Mouse (Mus musculus) right cerebral cortex, adult 2 months (tissue): Measurements from ENCODE around the gene Lonp2.

Source experiments
- DNase-seq, 2 experiments: peaks; one replicate each; pipeline ENCODE4 v3.0.0; 2021 to 2022; ENCODE audit warnings: low spot score in 2 of 2

Lonp2 gene

DNA sequence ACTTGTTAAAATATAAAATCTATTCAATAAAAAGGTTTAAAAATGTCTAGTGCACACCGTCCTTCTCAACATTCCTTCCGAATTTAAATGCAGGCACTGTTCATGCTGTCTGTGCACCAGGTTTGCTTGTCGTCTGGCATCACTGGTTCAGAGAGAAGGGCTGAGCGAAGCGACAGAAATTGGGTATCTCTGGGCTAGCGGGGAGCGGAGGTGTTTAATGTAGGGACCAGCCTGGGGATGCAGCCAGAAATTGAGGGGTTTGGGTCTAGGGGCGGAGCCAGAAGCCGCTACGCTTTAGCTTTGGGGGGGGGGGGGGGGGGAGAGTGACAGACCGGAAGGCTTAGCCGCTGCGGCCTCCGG, 312 bp upstream of the Lonp2 start:
- DNase-seq = no peak

DNA sequence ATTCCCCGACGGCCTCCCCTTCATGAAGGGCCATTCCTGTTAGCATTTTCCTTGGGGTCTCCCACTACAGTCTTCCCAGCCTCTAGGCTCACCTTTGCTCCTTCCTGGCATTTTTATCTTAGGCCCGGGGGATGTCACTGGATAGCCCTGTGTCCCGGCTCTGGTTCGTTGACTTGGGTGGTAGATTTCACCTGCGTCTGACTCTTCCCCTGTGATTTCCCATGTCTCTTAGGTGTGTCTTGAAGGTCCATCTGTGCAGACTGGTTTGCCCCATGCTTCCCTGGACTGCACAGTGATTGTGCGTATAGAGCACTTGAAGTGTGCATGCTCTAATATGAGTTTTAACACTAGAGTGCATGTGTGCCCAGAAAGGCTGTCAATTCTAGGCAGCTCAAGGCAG, 1.1 kb downstream of the Lonp2 start:
- no peak for DNase-seq

DNA sequence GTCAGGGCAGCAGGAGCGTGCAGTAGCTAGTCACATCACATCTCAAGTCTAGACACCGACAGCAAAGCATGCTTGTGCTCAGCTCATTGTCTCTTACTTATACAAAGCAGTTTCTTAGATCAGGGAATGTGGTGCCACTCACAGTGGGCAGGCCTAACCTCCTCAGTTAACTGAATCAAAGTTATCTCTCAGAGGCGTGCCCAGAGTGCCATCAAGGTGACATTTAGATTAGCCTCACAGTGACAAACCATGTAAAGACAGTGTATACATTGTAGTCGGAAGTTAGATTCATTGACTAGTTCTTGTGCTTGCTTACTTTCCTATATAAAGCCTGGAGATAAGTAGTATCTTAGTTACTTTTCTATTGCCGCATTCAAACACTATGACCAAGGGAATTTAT, 6.4 kb downstream of the Lonp2 start:
- DNase-seq = no peak

DNA sequence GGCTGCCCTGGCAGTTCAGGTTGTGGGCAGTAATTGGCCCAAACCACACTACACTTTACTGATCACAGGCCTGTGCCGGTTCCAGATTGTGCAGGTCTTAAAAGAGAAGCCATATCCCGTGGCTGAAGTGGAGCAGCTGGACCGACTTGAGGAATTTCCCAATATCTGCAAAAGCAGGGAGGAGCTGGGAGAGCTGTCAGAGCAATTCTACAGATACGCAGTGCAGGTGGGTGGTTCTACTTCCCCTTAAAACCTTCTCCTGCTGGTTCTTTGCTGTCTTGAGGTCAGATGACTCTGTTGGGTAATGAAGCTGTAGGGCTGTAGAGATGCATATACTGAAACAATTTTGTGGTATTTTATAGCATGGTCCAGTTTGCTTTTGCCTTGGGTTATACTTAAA, 7.6 kb downstream of the Lonp2 start:
- DNase-seq = no peak

DNA sequence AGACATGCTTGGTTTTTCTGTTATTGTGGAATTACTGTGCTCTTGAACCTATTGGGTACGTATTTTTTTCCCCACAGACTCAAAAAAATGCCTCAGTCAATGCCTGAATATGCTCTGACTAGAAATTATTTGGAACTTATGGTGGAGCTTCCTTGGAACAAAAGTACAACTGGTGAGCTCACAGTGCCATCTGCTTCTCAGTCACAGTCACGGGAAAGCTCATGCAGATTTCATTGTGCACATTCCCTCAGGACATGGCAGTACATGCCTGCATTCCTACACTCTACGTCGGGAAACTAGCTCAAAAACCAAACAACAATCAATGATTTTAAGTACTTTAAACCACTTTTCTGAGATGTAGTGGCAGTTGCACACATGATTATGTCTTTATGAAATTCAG, 14.0 kb downstream of the Lonp2 start:
- no peak for DNase-seq

DNA sequence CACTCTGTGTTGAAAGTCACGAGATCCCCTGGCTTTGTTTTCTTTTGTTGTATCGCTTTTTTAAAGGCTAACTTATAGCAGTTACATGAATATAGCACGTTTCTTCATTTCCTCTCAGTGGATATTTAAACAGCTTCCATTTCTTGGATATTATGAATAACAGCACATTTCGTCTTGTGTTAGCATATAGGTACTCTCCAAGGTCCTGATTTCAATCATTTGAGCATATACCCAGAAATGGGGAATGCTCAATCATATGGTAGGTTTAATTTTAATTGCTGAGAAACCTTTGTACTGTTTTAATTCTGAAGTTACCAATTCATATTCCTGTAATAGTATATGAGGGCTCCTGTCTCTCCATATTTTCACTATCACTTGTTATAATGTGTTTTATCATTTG, 15.1 kb downstream of the Lonp2 start:
- DNase-seq = no peak

DNA sequence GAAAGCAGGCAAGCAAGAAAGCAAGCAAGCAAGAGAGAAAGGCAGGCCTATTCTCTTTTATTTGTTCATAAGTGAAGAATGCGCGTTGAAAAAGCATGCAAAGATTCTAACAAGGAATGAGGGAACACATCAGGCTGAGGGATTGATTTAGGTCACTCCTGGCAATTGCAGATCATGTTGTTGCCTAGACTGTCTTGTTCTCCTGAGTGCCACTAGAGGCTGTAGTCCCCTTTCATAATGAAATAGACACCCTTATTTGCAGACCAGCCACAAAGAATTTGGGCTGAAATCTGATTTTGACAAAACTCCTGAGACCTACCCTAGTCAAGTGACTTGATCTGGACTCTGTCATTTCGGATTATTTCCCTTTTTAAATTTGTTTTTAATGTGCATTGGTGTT, 18.8 kb downstream of the Lonp2 start:
- DNase-seq = no peak

DNA sequence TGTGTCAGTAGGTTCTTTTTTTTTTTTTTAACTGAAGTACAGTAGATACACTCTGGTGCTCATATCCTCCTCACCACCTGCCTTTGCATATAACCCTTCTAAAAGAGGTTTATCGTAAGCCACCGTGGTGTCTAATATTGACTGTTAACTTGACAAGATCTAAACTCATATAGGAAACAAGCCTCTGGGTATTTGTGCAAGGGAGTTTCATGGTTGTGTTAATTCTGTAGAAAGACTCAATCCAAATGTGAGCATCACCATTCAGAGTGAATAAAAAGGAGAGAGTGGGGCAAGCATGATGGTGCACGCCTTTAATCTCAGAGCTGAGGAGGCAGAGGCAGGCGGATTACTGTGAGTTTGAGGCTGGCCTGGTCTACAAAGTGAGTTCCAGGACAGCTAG, 20.8 kb downstream of the Lonp2 start:
- DNase-seq = no peak

DNA sequence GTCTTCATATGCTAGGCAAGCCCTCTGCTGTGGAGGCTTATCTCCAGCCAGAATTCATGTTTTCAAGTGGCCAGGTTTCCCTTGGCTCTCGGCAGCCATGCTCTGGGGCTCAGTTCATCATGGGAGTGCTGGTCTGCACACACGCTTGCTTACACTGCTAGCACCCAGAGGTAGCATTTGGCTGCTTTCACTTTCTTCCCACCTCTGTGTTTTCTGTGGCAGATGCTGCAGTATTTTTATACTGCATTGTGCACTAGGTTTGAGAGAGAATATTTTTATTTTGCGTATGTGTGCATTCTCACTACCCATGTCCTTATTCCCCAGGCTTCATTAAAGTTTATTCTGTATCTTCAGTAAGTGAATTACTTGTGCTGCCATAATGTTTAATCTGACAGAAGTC, 23.9 kb downstream of the Lonp2 start:
- peak in 1 of 2 experiments; percentile 30 for DNase-seq

DNA sequence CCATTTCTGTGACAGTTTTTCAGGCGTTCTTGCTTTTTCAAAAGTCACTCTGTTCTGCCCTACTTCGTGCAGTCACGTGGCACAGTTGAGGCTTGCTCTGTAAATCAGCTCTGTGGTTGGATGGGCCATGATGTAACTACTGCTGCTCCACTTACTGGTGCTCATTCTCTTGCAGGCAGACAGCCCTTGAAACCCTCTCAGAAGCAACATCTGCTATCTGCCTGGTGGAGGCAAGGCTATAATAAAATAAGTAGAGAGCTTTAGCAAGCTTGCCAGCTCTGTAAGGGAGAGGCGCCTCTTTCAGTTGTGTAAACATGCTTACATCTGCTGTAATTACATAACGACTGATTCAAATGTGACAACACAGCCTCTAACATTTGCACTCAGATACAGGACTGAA, 27.6 kb downstream of the Lonp2 start:
- peak; percentile 69 to 77 for DNase-seq

DNA sequence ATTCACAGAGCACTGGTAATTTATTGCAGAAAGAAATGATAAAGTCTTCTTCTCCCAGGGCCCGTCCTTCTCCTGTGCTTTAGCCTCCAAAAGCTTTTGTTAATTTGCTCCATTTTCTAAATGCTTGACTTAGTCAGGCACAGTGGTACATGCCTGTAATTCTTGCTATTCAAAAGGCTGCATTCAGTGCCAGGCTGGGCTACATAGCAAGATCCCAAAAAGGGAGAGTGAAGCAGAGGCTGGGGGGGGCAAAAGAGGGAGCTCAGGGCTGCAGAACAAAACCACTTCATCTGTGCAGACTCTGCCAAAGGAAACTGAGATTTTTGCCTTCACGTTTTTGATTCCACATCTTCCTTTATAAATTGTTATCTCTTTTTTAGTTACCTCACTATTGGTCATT, 28.7 kb downstream of the Lonp2 start:
- no peak for DNase-seq

DNA sequence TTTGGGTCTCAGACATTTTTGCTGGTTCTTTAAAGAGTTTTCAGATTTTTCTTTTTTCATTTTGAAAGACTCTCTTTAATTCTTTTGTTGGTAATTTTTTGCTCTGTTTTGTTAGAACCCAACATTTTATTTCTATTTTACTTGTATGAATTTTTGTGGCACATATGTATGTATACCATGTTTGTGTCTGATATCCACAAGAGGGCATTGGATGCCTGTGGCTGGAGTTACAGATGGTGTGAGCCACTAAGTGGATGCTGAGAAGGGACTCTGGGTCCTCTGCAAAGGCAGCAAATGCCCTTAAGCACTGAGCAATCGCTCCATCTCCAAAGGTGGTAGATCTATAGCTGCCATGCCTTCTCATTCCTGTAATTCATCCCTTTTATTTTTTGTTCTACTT, 30.7 kb downstream of the Lonp2 start:
- DNase-seq = no peak

DNA sequence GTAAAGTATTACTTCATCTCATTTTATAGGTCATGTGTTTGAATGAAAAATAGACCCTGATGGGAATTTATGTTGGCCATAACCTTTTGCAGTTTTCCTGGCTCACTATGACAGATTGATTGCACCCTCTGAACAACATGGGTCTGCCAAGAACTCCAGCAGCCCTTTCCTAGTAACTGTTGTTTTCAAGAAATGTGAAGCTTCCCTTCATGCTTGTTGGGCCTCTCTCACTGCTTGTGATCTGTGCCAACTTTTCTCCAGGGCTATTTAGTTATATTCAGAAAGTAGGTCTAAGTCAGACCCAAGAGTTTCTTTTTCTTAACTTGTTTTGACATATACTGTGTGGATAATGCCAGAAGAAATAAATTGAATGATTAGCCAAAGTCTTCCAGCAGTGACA, 44.9 kb downstream of the Lonp2 start:
- DNase-seq = no peak

DNA sequence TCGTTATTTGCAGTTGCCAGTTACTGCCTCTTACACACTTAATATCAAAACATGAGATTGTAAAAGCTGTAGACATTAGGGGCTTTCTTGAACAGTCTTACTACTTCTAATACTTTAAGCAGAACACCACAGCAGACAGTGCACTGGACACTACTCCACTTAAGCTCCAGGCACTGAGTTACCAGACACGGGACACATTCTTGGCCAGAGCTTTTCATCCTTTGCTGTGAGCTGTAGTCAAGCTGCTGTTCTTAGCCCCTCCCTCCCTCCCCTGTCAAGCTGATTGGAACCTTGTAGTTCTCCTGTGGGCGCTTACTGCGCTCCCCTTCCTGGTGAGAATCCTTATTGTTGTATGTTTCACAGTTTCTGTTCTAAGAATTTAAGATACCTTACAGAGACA, 45.4 kb downstream of the Lonp2 start:
- DNase-seq = no peak

DNA sequence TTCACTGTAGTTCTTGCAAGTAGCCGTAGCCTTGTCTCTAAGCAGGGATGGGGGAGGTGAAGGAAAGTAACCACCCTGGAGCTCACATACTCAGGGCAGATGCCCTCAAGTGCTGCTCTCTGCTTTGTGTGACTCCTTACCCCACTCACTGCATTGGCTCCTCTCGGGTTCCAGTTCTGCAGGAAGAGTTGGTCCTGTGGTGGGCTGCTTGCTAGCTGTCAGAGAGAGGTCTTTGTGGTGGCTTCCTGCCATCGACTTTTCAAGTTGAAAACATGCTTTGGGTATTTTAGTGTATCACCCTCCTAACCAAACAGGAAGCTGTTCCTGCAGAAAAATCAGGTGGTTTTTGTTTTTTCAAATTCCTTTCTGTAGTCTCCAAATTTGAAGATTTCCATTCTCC, 62.8 kb downstream of the Lonp2 start:
- no peak for DNase-seq

DNA sequence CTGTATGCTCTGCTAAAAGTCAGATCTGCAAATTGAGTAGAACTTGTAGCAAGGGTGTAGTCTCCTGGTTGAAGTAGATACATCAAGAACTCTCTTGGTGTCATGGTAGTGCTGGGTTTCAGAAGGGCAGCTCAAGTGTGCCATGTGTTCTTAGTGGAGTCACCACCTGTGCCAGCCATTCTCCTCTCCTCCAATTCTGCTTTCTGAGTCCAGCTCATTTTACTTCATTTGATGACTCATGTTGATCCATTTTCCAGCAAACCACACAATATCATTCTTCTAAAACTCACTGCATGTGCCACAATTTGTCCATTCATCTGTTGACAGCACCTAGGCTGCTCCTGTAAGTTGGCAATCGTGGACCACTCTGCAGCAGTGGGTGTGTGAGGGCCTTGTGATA, 68.3 kb downstream of the Lonp2 start:
- no peak for DNase-seq

DNA sequence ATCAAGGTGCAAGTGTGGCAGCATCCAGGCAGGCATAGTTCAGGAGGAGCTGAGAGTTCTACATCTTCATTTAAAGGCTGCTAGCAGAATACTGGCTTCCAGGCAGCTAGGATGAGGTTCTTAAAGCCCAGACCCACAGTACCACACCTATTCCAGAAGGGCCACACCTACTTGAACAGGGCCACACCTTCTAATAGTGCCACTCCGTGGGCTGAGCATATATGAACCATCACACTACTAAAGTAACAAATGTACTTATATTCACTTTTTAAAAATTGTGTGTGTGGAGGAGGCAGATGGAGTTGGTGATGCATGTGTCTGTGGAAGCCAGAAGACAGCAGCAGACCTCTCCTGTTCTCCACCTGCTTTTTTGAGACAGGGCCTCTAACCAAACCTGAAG, 70.2 kb downstream of the Lonp2 start:
- DNase-seq = no peak

DNA sequence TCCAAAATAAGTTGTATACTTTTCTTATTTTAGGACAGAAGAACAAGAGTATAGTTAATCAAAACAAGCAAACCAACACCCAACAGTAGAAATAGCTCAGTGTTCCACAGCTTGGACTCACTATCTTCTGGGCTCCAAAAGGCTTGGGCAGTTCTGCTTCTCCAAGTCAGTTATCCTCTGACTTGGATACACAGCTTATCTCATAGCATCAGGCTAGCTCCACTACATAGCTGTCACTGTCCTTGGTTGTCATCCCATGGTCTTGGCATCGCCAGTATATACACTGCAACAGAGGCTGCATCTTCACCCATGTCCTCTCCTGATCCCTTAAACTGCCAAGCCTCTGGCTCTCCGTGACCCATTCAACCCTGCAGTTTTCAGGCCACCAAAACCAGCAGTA, 71.9 kb downstream of the Lonp2 start:
- DNase-seq = no peak

DNA sequence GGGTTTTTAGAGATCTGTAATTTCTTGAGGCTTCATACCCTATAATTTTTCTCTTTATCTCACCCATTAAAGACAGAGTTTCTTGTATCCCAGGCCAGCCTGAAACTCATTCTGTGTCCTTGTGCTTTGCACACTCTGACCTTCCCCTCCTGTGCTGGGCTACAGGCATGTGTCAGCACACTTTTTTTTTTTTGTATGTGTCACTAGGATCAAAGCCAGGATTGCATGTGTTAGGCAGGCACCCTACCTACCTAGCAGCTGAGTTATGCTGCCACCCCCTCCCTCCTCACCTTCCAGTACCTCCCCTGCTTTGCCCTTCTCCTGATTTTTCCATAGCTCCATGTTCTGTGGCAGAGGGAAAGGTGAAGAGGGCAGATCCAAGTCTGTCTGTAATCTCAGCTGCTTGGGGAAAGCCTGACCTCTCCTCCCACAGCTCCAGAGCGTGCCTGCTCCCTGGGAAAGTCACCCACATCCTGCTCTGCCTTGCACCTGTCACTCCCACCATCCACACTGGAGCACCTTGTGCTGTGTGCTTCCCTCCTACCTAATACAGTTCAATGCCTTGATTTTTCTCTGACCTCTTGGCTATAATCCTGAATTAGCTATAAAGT, 75.1 kb downstream of the Lonp2 start:
- no peak for DNase-seq

DNA sequence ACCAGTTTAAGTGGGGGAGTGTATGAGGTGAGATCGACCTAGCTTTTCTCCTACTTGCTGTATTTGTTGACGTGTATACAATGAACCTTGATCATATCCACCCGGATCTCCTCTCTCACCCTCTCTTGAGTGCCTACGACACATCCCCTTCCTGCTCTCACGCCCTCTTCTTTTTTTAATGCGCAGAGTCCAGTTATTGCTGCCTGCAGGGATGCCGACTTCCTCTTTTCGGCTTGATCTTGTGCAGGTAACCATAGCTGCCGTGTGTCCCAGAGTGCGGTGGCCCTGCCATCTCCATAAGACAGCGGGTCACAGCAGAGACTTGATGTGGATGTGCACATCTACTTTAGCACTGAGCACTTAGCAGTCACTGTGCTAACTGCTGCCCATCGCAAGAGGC, 75.6 kb downstream of the Lonp2 start:
- DNase-seq = no peak

DNA sequence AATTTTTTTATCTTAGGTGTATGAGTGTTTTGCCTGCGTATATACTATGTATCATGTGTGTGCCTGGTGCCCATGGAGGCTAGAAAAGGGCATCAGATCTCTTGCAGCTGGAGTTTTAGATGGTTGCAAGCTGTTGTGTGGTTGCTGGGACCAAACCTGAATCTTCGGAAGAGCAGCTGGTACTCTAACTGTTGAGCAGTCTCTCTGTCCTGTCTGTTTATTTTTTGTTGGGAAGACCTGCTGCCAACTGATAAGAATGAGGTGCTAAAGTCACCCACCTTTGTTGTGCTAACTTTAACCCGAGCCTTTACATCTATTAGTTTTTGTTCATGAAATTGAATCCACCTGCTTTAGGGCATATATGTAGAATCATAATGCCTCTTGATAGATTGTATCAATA, 78.6 kb downstream of the Lonp2 start:
- DNase-seq = no peak

DNA sequence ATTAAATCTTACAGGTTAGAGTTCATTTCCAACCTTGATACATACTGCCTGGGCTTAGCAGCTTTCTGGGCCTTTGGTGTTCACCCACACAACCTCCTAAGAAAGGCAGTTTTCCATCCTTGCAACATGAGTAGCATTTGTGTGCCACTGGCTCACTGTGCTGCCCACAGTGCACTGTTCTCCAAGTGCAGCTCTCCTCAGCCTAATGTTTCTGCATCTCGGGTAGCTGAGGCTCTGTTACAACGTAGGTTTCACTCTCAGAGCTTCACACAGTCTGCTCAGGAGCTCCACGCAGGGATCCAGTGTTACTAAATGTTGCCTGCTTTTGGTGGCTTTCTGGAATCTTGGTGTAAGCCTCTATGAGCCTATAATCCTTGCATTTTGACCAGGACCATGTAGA, 81.5 kb downstream of the Lonp2 start:
- no peak for DNase-seq

DNA sequence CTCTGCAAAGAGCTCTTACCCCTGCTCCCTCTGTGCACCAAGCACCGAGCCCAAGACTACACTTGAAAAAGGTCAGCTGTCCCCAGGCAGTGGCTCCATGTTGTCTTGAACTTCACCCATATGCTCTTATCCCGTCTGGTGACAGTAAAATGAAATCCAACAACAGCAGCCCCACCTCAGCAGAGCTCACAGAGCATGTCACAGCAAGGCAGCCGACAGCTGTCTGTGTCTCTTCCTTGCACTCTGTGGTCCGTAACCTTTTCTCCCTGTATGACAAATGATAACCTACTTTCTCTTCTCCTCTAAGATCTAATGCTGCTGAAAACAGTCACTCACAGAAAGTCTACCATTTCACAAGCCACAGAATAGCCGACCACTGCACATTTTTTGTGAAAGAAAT, 82.9 kb downstream of the Lonp2 start:
- no peak for DNase-seq

DNA sequence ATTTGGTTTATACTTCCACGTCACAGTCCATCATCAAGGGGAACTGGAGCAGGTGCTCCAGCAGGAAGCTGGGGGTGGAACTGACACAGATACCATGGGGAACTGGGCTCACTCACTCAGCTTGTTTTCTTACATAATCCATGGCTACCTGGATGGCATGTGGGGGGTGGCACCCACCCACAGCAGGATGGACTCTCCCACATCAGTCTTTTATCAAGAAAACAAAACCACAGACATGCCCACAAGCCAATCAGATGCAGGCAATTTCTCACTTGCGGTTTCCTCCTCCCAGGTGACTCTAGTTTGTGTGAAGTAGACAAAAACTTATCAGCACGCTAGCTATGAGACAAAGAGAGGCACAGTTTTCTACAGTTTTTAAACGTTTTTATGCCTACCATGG, 84.0 kb downstream of the Lonp2 start:
- peak in 1 of 2 experiments; percentile 66 for DNase-seq

DNA sequence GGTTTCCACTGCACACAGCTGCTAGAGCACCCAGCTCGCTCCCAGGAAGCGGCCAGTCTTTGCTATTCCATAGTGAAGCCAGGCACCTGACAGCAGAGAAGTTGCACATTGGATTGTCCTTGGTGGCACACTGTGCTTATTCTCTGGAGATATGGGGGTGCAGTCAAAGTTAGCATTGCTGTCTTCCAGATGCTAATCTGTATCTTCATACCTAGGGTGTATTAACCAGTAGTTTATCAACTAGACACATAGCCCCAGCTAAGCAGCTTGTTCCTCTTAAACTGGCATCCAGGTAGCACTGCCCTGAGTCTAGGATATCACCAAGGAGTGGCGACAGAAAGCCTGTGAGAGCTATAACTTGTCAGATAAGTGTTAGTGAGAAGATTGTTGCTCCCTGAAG, 88.8 kb downstream of the Lonp2 start:
- DNase-seq = no peak
